Mouse (Mus musculus): Measurements from ENCODE around the gene Zbtb9.

Zbtb9 gene

GRCm38 (mm10) chr17:27018555-27019196 lies 45.7 kb downstream of the Zbtb9 start:
- DNase-seq: peak; percentile 61

GRCm38 (mm10) chr17:27021076-27021475 lies 48.1 kb downstream of the Zbtb9 start:
- DNase-seq: no peak

GRCm38 (mm10) chr17:27021736-27022135 lies 48.8 kb downstream of the Zbtb9 start:
- no peak for DNase-seq

GRCm38 (mm10) chr17:27023342-27023741 lies 50.4 kb downstream of the Zbtb9 start:
- no peak for DNase-seq

- no peak for DNase-seq
Observed at GRCm38 (mm10) chr17:27025326-27025902, 52.4 kb downstream of the Zbtb9 start.

- DNase-seq: no peak
Observed at GRCm38 (mm10) chr17:27025951-27026350, 53.0 kb downstream of the Zbtb9 start.

GRCm38 (mm10) chr17:27027460-27028283 lies 54.7 kb downstream of the Zbtb9 start:
- no peak for DNase-seq

- peak; percentile 88 for DNase-seq
Observed at GRCm38 (mm10) chr17:27028284-27028795, 55.4 kb downstream of the Zbtb9 start.

GRCm38 (mm10) chr17:27028909-27029308 lies 55.9 kb downstream of the Zbtb9 start, which contains the start of gene Bak1:
TSS of gene Bak1 (minus strand) at chr17:27029009.
- no peak for DNase-seq

- no peak for DNase-seq
Observed at GRCm38 (mm10) chr17:27029431-27029830, 56.5 kb downstream of the Zbtb9 start.

GRCm38 (mm10) chr17:27030896-27031295 lies 57.9 kb downstream of the Zbtb9 start:
- no peak for DNase-seq

GRCm38 (mm10) chr17:27032328-27032727 lies 59.4 kb downstream of the Zbtb9 start:
- DNase-seq: no peak

- peak; percentile 56 for DNase-seq
Observed at GRCm38 (mm10) chr17:27032869-27033268, 59.9 kb downstream of the Zbtb9 start.

GRCm38 (mm10) chr17:27036465-27036864 lies 63.5 kb downstream of the Zbtb9 start:
- no peak for DNase-seq

- DNase-seq: no peak
Observed at GRCm38 (mm10) chr17:27038335-27039050, 65.5 kb downstream of the Zbtb9 start.

GRCm38 (mm10) chr17:27039432-27040102 lies 66.6 kb downstream of the Zbtb9 start:
- no peak for DNase-seq

- DNase-seq: no peak
Observed at GRCm38 (mm10) chr17:27040304-27041045, 67.5 kb downstream of the Zbtb9 start.

- no peak for DNase-seq
Observed at GRCm38 (mm10) chr17:27041046-27041786, 68.2 kb downstream of the Zbtb9 start.

- no peak for DNase-seq
Observed at GRCm38 (mm10) chr17:27041787-27042055, 68.8 kb downstream of the Zbtb9 start.

GRCm38 (mm10) chr17:27042840-27043239 lies 69.9 kb downstream of the Zbtb9 start:
- no peak for DNase-seq

- no peak for DNase-seq
Observed at GRCm38 (mm10) chr17:27045164-27045563, 72.2 kb downstream of the Zbtb9 start.

Data from layer of hippocampus, adult 9-11 months (tissue).